Mouse (Mus musculus) midbrain, embryonic 14.5 days (tissue): Measurements from ENCODE around the gene Chrm4. TPM values are rescaled to one million over a fixed set of nuclear protein-coding genes. Genes with fewer than 3 reads are reported as not detected.

Experiments used
- ATAC-seq: fragments of 200-750 bp; cut with Nextera tagmentation; 2 replicates; pipeline ENCODE4 v1.8.0; 2017; ENCODE audit warnings: moderate number of reproducible peaks, moderate library complexity; ENCODE audit not compliant: low FRiP score, low TSS enrichment
- DNase-seq: peaks from one replicate; pipeline ENCODE4 v3.0.0-alpha.2; 2015
- H3K27ac ChIP-seq: fragments of 300-500 bp; sonication (generic); replicated peaks from 2 replicates; pipeline ENCODE4 v1.5.1; 2014; ENCODE audit warnings: mild to moderate bottlenecking, low read depth, low read length, moderate library complexity
- H3K27me3 ChIP-seq: fragments of 300-500 bp; sonication (generic); 2 replicates; pipeline ENCODE4 v1.6.1; 2014; ENCODE audit warnings: low read length, control low read depth, mixed read lengths; ENCODE audit not compliant: control insufficient read depth, insufficient read depth
- H3K36me3 ChIP-seq: fragments of 300-500 bp; sonication (generic); 2 replicates; pipeline ENCODE4 v1.6.1; 2014; ENCODE audit warnings: low read length, control low read depth; ENCODE audit not compliant: control insufficient read depth, insufficient read depth
- H3K4me1 ChIP-seq: fragments of 300-500 bp; sonication (generic); 2 replicates; pipeline ENCODE4 v1.6.1; 2014; ENCODE audit warnings: mild to moderate bottlenecking, antibody characterized with exemption, low read length, control low read depth; ENCODE audit not compliant: control insufficient read depth, insufficient read depth
- H3K4me2 ChIP-seq: fragments of 300-500 bp; sonication (generic); 2 replicates; pipeline ENCODE4 v1.6.1; 2014; ENCODE audit warnings: mild to moderate bottlenecking, low read length, moderate library complexity
- H3K4me3 ChIP-seq: fragments of 300-500 bp; sonication (generic); replicated peaks from 2 replicates; pipeline ENCODE4 v1.5.1; 2014; ENCODE audit warnings: low read depth, low read length
- H3K9ac ChIP-seq: fragments of 300-500 bp; sonication (generic); replicated peaks from 2 replicates; pipeline ENCODE4 v1.6.1; 2014; ENCODE audit warnings: mild to moderate bottlenecking, low read length, moderate library complexity
- H3K9me3 ChIP-seq: fragments of 300-500 bp; sonication (generic); 2 replicates; pipeline ENCODE4 v1.6.1; 2016; ENCODE audit warnings: low read length, control low read depth, mixed read lengths; ENCODE audit not compliant: control insufficient read depth
- WGBS: fragments of 180-500 bp; shearing (Covaris S2); extraction: QIAGEN DNeasy Blood & Tissue Kit; methylation state at CpG from one replicate; pipeline ENCODE4 v1.1.7; 2014; 5-methylcytosine and 5-hydroxymethylcytosine counted together
- microRNA-seq: library from miRNA; unstranded; fragments of <30 nt; microRNA quantifications from one replicate; pipeline ENCODE4, GENCODE M21; 2016
- polyA plus RNA-seq: library from polyadenylated mRNA; unstranded; fragments of >200 nt; fragmentation: Nextera tagmentation; extraction: Ambion mirVana; gene quantifications from 2 replicates; pipeline ENCODE4 v1.2.1, GENCODE M21; 2014

Gene Chrm4
- polyA plus RNA-seq, 1 experiment from 2014 or later: 0.34 TPM

- no peak overlapping the region for H3K4me2 ChIP-seq
- H3K9me3 ChIP-seq: no peaks in the 10 kb centered on the region
- peaks cover 36% of the 10 kb centered on the region for H3K27me3 ChIP-seq
- WGBS: 20% methylated on average over 7 of the region's 7 CpGs
- ATAC-seq (no peak), DNase-seq (no peak)
- no peak overlapping the region for H3K9ac ChIP-seq
- no peaks in the 10 kb centered on the region for H3K36me3 ChIP-seq
- H3K4me3 ChIP-seq: no peak overlapping the region
- H3K4me1 ChIP-seq: peaks cover 28% of the 10 kb centered on the region
- H3K27ac ChIP-seq: no peak overlapping the region
Observed at GRCm38 (mm10) chr2:91973416-91974135, 46.5 kb downstream of the Chrm4 start.

- WGBS: under 1% methylated on average over 76 of the region's 79 CpGs
- peaks cover 36% of the 10 kb centered on the region for H3K27me3 ChIP-seq
- H3K4me2 ChIP-seq: peak within 1 kb of the TSS; percentile 62
- DNase-seq: peak; percentile 53
- H3K27ac ChIP-seq: no peak within 1 kb of the TSS
- peak within 1 kb of the TSS; percentile 42 for H3K4me3 ChIP-seq
- H3K9me3 ChIP-seq: no peaks in the 10 kb centered on the region
- ATAC-seq: peak; percentile 49; the same call in 1 of the 2 replicates
- H3K4me1 ChIP-seq: peaks cover 36% of the 10 kb centered on the region
- H3K9ac ChIP-seq: peak within 1 kb of the TSS; percentile 48
- no peaks in the 10 kb centered on the region for H3K36me3 ChIP-seq
Observed at GRCm38 (mm10) chr2:91975581-91976541, 48.8 kb downstream of the Chrm4 start, which contains the start of gene Dgkz. TSS of gene Dgkz (minus strand) at chr2:91975864.

GRCm38 (mm10) chr2:91977960-91978359 lies 50.9 kb downstream of the Chrm4 start:
- H3K27ac ChIP-seq: no peak overlapping the region
- H3K27me3 ChIP-seq: peaks cover 36% of the 10 kb centered on the region
- H3K4me2 ChIP-seq: no peak overlapping the region
- H3K9ac ChIP-seq: no peak overlapping the region
- DNase-seq (no peak), ATAC-seq (no peak)
- no peak overlapping the region for H3K4me3 ChIP-seq
- H3K4me1 ChIP-seq: peaks cover 19% of the 10 kb centered on the region
- WGBS: 83% methylated on average over 4 of the region's 4 CpGs
- H3K36me3 ChIP-seq: no peaks in the 10 kb centered on the region
- H3K9me3 ChIP-seq: no peaks in the 10 kb centered on the region

Small RNA genes within 50 kb of the gene (microRNA-seq; reads per million reads assigned to microRNA genes)
- not detected for gene Mir6999

Other genes starting within 250 kb of the Chrm4 start
- 36.3 and 45.0 TPM in 2 replicates for gene Atg13, start 216.7 kb upstream of the Chrm4 start, polyA plus RNA-seq
- 12.0 and 18.2 TPM in 2 replicates for gene Harbi1, start 216.4 kb upstream of the Chrm4 start, polyA plus RNA-seq
- gene Ambra1, start 197.1 kb upstream of the Chrm4 start, polyA plus RNA-seq: 22.8 and 26.3 TPM in 2 replicates
- 131 and 196 TPM in 2 replicates for gene Mdk, start 5.0 kb downstream of the Chrm4 start, polyA plus RNA-seq
- 0.14 and 0.26 TPM in 2 replicates for gene Gm9821, start 18.5 kb downstream of the Chrm4 start, polyA plus RNA-seq
- gene Dgkz, start 48.6 kb downstream of the Chrm4 start, polyA plus RNA-seq: 27.5 and 32.0 TPM in 2 replicates
- gene Creb3l1, start 97.3 kb downstream of the Chrm4 start, polyA plus RNA-seq: 0.69 and 2.0 TPM in 2 replicates
- gene Phf21a, start 165.9 kb downstream of the Chrm4 start, polyA plus RNA-seq: 32.3 and 35.4 TPM in 2 replicates